Mouse (Mus musculus) left cerebral cortex, postnatal 25 days (tissue): ENCODE data around the gene Tpd52l1. TPM values are rescaled to one million over a fixed set of nuclear protein-coding genes. Genes with fewer than 3 reads are reported as not detected.

Experiments
- DNase-seq, 2 experiments: peaks; one replicate each; pipeline ENCODE4 v3.0.0; 2022; ENCODE audit warnings: low spot score in 2 of 2, mixed read lengths in 1 of 2
- intact Hi-C: fragments of 180-260 bp; cut with DNase I; formaldehyde crosslinking; loops from one replicate; pipeline ENCODE4 v1.15.1; 2025
- total RNA-seq, 2 experiments: library from RNA; stranded (reverse); gene quantifications; 2 replicates each; pipeline ENCODE4 v1.2.3; 2021

The Tpd52l1 gene
- total RNA-seq, 2 experiments from 2014 or later, result 19.3 to 22.0 TPM

DNA sequence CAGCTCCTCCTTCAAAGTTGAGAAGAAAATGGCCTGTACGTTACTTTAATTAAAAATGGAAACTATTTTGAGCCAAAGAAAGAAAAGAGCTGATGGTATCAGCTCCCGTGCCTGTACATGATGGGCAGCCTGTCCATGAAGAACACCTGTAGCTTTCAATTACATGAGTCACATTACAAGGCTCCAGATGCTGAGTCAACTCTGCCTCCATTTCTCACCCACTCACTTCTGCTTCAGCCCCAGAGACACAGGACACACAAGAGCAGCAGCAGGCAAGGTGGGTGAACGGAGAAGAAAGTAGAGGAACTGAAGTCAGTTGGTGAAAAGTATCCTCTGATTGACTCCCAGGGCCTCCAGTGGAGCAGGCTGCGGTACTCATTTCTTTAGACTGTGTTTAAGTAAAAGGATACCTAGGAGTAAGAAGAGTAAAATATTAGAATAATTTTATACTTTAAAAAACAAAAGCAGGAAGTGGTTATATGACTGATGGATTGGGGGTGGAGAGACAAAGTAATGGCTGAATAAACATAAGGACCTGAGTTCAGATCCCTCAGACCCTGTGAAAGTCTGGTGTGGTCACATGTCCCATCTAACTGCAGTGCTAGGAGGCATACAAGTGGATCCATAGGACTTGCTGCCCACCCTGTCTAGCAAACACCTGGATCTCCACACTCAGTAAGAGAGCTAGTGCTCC is 156.9 kb downstream of the Tpd52l1 start:
- peak in 1 of 2 experiments; percentile 29 for DNase-seq
- intact Hi-C loops, result no loop called here

DNA sequence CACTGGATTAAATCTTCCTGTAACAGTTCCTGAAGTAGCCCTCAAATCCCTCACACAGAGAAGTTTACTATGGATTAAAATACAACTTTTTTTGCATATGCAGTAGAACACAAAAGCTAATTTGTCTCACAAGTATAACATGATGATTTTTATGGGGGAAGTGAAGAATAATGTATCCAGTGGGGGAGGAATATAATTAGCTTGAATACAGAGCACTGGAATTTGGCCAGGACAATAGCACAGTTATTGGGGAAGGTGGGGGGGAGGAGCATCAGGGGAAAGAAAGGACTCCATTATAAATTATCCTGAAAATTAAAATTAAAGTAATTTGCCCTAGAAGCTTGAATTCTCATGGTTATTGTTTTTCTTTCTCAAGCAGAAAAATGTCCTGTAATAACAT is 158.0 kb downstream of the Tpd52l1 start:
- no peak for DNase-seq
- intact Hi-C loops, result no loop called here

Other genes starting within 250 kb of the Tpd52l1 start
- gene Hddc2, start 132.6 kb downstream of the Tpd52l1 start, total RNA-seq, result 10 to 100 TPM; 21.0 to 22.4 TPM
- gene Rnf217, start 163.2 kb upstream of the Tpd52l1 start, total RNA-seq, result 10 to 100 TPM; 11.3 to 13.2 TPM